Mouse (Mus musculus) erythroblast, embryonic 14.5 days (primary cell): ENCODE measurements around the gene Itgb1bp1. TPM values are rescaled to one million over a fixed set of nuclear protein-coding genes. Genes with fewer than 3 reads are reported as not detected.

ENCODE experiments used
- H3K27me3 ChIP-seq: 2 replicates; pipeline ENCODE4 v1.6.1; 2012; ENCODE audit warnings: inconsistent platforms; ENCODE audit not compliant: control insufficient read depth
- H3K36me3 ChIP-seq: 2 replicates; pipeline ENCODE4 v1.6.1; 2012; ENCODE audit warnings: mild to moderate bottlenecking, inconsistent platforms; ENCODE audit not compliant: control insufficient read depth
- H3K4me1 ChIP-seq: 2 replicates; pipeline ENCODE4 v1.6.1; 2012; ENCODE audit warnings: inconsistent platforms; ENCODE audit not compliant: control insufficient read depth
- H3K4me3 ChIP-seq: replicated peaks from 2 replicates; pipeline ENCODE3; 2012; ENCODE audit warnings: moderate library complexity, mild to moderate bottlenecking, inconsistent platforms
- H3K9me3 ChIP-seq: 2 replicates; pipeline ENCODE4 v1.6.1; 2012; ENCODE audit warnings: low read length, inconsistent platforms, mixed read lengths; ENCODE audit not compliant: control insufficient read depth
- GATA1 ChIP-seq: IDR thresholded peaks from 2 replicates; pipeline ENCODE4 v1.6.1; 2012; ENCODE audit warnings: low read length, inconsistent platforms, mixed read lengths
- TAL1 ChIP-seq: IDR thresholded peaks from 3 replicates; pipeline ENCODE4 v1.6.1; 2012; ENCODE audit warnings: low read length, inconsistent platforms, mixed read lengths
- polyA plus RNA-seq: library from polyadenylated mRNA; stranded (reverse); fragments of >175 nt; gene quantifications from 2 replicates; pipeline ENCODE4 v1.2.3, GENCODE M21; 2012

Itgb1bp1 gene
- polyA plus RNA-seq, 1 experiment, result 1.6 TPM

GRCm38 (mm10) chr12:21285508-21286242, 409 bp downstream of the Itgb1bp1 start:
- Histone ChIP-seq H3K4me1 (peaks cover 33% of the 10 kb centered on the region), H3K4me3 (peak overlapping the region; percentile 93), H3K36me3 (peaks cover 12% of the 10 kb centered on the region), H3K27me3 (no peaks in the 10 kb centered on the region), H3K9me3 (no peaks in the 10 kb centered on the region)
- no peak for TF ChIP-seq TAL1
- no peak for TF ChIP-seq GATA1

- H3K4me1 ChIP-seq, result peaks cover 32% of the 10 kb centered on the region
- H3K4me3 ChIP-seq, result peak within 1 kb of the TSS; percentile 93
- H3K36me3 ChIP-seq, result peaks cover 6% of the 10 kb centered on the region
- no peaks in the 10 kb centered on the region for H3K27me3 ChIP-seq
- no peaks in the 10 kb centered on the region for H3K9me3 ChIP-seq
- TF ChIP-seq GATA1 (no peak), TAL1 (no peak)
Measured at GRCm38 (mm10) chr12:21284761-21285441, 1.2 kb downstream of the Itgb1bp1 start, which contains the start of gene Cpsf3. TSS of gene Cpsf3 (plus strand) at chr12:21285391.

GRCm38 (mm10) chr12:21277352-21277864, 8.7 kb downstream of the Itgb1bp1 start:
- H3K4me3 ChIP-seq, result no peak overlapping the region
- H3K9me3 ChIP-seq, result no peaks in the 10 kb centered on the region
- H3K27me3 ChIP-seq, result no peaks in the 10 kb centered on the region
- H3K4me1 ChIP-seq, result no peaks in the 10 kb centered on the region; the same call in 1 of the 2 replicates
- peaks cover 7% of the 10 kb centered on the region for H3K36me3 ChIP-seq
- no peak for TF ChIP-seq GATA1
- no peak for TF ChIP-seq TAL1

GRCm38 (mm10) chr12:21274446-21274845, 11.6 kb downstream of the Itgb1bp1 start:
- peaks cover 24% of the 10 kb centered on the region for H3K36me3 ChIP-seq

GRCm38 (mm10) chr12:21268083-21268616, 17.9 kb downstream of the Itgb1bp1 start:
- peaks cover 14% of the 10 kb centered on the region for H3K4me1 ChIP-seq
- TF ChIP-seq GATA1, result no peak
- no peak for TF ChIP-seq TAL1
- peaks cover 24% of the 10 kb centered on the region for H3K36me3 ChIP-seq
- no peak overlapping the region for H3K4me3 ChIP-seq
- H3K9me3 ChIP-seq, result peaks cover 6% of the 10 kb centered on the region
- no peaks in the 10 kb centered on the region for H3K27me3 ChIP-seq

More at GRCm38 (mm10) chr12:21274446-21274845, 11.6 kb downstream of the Itgb1bp1 start:
- Histone ChIP-seq H3K4me3 (no peak overlapping the region), H3K27me3 (no peaks in the 10 kb centered on the region), H3K4me1 (no peaks in the 10 kb centered on the region), H3K9me3 (no peaks in the 10 kb centered on the region)
- TF ChIP-seq GATA1 (no peak), TAL1 (no peak)

- peaks cover 22% of the 10 kb centered on the region for H3K36me3 ChIP-seq
- peaks cover 6% of the 10 kb centered on the region for H3K9me3 ChIP-seq
- TF ChIP-seq TAL1 (no peak), GATA1 (no peak)
- H3K4me3 ChIP-seq, result no peak overlapping the region
- peaks cover 14% of the 10 kb centered on the region for H3K4me1 ChIP-seq
- no peaks in the 10 kb centered on the region for H3K27me3 ChIP-seq
Measured at GRCm38 (mm10) chr12:21266784-21267098, 19.3 kb downstream of the Itgb1bp1 start.

GRCm38 (mm10) chr12:21265946-21266783, 19.9 kb downstream of the Itgb1bp1 start:
- H3K9me3 ChIP-seq, result peaks cover 6% of the 10 kb centered on the region
- H3K36me3 ChIP-seq, result peaks cover 16% of the 10 kb centered on the region
- H3K4me3 ChIP-seq, result no peak overlapping the region
- TF ChIP-seq GATA1 (no peak), TAL1 (no peak)
- peaks cover 14% of the 10 kb centered on the region for H3K4me1 ChIP-seq
- H3K27me3 ChIP-seq, result no peaks in the 10 kb centered on the region

GRCm38 (mm10) chr12:21265501-21265900, 20.6 kb downstream of the Itgb1bp1 start:
- H3K9me3 ChIP-seq, result peaks cover 6% of the 10 kb centered on the region
- H3K27me3 ChIP-seq, result no peaks in the 10 kb centered on the region
- H3K4me3 ChIP-seq, result no peak overlapping the region
- H3K36me3 ChIP-seq, result peaks cover 11% of the 10 kb centered on the region
- TF ChIP-seq GATA1 (no peak), TAL1 (no peak)
- peaks cover 14% of the 10 kb centered on the region for H3K4me1 ChIP-seq
